Mouse (Mus musculus): ENCODE data around the gene Dock3. TPM values are rescaled to one million over a fixed set of nuclear protein-coding genes. Genes with fewer than 3 reads are reported as not detected.

The Dock3 gene
- total RNA-seq (2015) (1.2 TPM in 1 of 2 replicates, not detected in the other), total RNA-seq (2017) (not detected in 2 replicates)

DNA sequence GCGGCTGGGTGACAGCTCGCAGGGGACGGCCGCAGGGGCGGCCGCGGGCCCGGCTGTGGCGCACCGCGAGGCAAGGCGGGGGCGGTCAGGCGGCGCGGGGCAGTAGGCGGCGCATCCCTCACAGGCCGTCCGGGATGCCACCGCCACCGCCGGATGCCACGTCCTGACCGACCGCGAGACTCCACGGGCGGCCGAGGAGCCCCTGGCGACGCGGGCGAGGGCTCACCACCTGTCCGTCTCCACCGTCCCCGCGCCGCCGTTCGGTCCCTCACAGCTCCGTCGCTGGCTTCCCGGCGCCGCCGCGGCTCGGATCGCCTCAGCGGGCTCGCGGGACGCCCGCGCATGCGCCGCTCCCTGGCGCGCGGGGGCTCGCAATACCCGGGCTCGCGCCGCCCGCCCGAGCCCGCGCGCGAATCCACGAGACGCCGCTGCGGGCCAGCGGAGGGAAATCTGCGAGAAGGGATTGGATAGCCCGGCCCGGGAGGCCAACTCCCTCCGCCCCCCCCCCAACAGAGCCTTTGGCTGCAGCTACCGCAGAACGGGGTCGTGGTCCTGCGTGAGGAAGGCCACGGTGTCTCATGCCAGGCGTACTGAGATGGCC, at the start of gene Dock3:
Gene Dock3, minus strand, starts transcription at position 371 of the 601 bp plus-strand sequence.
- peak; percentile 44; the same call in 1 of the 2 replicates for ATAC-seq (replicated peaks; ENCODE audit: poor library complexity)

DNA sequence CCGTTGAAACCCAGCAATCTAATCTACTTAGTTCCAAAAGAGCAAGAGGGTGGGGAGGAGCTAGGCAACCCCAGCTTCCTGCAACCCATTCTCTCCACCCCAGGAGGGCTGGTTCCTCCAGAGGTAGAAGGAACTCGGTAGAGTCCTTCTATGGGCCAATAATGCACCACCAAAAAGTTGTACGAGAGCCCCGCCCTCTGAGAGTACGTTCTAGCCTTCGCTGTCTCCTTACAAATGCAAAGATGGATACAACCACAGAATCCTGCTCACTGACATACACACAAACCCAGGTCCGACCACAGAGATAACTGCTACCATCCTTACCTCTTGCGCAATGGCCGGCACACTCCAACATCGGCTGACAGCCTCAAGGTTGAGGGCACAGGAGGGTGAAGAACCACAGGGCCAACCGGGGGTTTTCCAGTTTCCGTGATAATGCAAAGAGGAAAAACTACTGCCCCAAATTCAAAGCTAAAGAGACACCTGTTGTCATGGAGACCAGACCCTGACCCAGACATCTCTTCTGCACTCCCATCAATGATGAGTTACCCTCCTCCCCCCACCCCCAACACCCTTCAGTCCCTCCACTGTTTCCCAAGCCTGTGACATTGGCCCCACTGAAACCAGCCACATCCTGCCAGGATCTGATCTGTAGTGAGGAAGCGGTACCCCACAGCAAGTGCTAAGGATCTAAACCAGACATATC, 48.8 kb upstream of the Dock3 start:
- peak; percentile 68 for ATAC-seq (replicated peaks; ENCODE audit: poor library complexity)

DNA sequence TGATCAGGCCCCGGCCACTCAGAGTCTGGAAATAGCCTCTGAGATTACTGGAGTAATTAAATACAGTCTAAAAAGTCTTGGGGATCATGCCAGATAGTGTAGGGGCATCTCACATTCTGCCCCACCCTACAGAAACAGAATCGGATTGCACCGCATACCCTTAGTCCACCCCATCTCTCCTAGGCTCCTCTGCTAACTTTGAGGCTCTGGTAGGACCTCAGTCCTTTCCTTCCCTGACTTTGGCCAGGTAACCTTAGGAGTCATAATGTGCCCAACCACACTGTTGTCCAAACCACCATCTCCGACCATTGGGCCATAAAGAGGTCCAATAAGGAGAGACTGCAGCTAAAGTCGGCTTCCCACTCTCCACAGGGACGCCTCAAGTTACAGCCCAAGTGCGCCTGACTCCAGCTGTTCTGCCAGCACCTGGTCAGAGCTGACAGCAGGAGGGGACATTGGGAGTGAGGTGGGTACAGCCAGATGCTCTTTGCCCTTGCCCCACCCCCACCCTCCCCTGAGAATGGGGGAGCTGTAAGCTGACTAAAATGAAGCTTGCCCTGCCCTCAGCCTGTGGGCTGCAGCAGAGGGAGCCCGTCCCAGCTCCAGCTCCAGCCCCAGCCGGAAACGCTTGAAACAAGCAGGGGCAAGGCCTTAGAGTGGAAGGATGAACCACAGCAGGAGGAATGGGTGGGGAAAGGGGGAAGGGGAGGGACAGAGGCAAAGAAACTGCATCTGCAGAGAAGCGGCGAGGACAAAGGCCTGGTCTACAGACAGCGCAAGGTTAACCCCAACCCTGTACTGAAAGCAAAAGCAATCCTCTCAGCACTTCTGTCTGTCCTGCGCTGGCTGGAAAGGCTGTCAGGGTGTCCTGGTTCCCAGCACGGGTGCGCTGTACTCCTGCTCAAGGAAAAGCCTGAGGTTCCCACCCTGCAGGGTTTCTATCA, 47.9 kb upstream of the Dock3 start:
- peak; percentile 30 for ATAC-seq (replicated peaks; ENCODE audit: poor library complexity)

DNA sequence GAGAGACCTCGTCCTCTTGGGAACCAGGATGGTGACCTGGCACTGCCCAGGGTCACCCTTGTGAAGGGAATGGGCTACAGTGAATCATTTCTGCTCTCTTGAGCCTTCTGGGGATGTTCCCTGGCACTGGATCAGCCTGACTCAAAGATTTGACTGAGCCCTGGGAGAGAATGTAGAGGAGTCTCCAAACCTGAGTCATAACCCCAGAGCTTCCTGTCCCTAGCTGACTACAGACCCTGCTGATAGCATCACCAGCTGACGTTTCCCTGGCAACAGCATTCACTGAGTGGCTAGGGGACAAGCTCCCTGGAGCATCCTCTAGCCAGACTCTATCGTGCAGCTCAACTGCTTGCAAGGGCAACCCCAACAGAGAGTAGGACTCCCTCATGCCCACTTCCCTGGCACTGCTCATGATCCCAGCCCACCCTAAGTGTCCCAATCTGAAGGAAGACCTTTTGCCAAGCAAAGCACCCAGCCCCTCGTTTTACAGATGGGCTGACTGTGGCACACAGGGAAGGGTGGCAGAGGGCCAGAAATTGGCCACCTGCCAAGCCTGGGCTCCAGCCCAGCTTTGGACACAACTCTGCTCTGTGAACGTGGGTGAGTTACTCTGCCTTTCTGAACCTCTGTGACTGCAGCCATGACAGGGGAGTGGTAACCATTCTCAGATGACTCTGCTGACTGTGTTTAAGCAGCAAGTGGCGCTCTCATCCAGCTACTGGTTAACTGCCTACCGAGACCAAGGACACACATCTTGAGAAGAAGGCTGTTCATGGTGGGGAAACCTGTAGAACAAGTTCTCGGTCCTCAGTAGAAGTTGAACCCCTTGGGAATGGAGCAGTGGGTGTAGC, 47.0 kb upstream of the Dock3 start:
- no peak for ATAC-seq (replicated peaks; ENCODE audit: poor library complexity)

DNA sequence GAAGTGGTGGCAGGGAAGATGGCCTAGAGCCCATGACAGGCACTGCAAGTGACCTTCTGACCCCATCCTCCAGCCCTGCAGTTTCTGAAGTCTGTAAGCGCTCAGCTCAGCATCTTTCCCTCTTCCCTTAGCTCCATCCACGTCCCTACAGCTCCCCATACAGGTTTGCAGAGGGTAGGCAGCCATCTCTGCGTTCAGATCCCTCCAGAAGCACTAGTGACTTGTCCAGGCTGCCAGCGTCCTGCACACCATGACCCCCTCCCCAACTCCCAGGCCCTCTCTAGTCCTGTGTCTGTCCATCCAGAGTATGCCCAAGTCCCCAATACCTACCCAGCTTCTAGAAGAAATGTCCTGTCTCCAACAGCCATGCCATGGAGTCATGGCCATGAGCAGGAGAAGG, 46.4 kb upstream of the Dock3 start:
- no peak for ATAC-seq (replicated peaks; ENCODE audit: poor library complexity)

DNA sequence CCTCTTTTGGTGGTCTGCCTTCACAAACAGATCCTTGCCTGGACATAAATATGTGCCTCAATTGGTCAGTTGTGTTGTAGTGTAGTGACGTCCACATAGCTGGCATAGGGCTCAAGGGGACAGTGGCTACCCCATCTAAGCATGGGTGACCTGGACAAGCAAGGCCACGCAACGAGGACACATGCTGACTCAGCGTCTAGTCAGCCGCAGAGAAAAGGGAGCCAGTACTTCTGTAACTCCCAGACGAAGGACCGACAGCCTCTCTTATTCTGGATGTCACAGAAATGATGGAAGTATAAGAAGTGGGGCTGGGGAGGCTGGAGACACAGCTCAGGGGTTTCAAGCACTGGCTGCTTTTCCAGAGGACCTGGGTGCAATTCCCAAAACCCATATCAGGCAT, 45.9 kb upstream of the Dock3 start:
- no peak for ATAC-seq (replicated peaks; ENCODE audit: poor library complexity)

DNA sequence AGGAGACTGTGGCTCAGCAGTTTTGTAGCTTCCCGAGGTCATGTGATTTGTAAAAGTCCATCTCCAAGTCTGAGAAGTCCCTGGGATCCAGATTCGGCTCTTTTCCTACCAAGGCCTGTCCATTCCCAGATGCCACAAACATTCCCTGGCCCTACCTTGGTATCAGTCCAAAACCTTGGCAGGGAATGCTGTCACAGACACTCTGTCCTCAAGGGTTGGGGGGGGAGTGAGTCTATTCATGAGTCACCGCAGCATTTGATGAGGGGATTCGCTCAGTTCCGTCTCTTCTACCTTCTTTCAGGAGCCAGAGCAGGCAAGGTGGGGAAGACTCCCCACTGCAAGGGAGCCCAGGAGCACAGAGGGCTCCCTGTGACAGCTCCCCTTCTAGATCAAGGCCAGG, 44.0 kb upstream of the Dock3 start:
- ATAC-seq (replicated peaks; ENCODE audit: poor library complexity): no peak

DNA sequence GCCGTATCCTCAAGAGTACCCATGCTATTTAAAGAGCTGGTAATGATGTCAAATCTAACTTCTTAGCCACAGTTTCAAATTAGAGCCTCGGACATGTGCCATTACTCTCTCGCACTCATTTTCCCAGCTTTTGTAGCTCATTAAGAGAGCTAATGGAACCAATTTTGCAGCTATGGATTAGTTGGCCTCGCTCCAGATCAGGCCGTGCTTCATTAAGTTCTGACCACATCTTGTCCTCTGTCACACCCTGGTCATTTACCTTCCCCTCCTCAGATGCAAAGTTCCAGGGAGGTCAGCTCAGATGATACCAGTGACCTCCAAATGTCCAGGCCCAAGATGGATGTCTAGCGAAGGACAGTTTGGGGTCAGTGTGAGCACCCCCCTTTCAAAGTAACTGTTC, 43.0 kb upstream of the Dock3 start:
- ATAC-seq (replicated peaks; ENCODE audit: poor library complexity): no peak

DNA sequence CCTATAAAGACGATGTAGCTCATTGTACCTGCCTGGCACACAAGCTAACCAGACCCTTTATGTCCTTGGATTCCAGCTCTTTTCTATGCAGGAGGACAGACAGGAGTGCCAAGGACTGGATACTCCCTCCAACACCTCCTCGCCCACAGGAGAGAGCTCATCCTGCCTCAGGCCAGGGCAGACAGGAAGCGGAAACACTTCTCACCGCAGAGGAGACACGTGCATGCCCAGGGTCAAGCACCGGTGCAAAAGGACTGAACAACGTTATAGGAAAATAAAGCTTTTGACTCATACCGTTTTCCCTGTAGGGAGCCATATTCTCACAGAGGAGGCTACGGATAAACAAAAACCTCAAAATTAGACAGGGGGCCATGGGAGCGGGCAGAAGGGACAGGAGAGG, 41.5 kb upstream of the Dock3 start:
- ATAC-seq (replicated peaks; ENCODE audit: poor library complexity): peak; percentile 52

DNA sequence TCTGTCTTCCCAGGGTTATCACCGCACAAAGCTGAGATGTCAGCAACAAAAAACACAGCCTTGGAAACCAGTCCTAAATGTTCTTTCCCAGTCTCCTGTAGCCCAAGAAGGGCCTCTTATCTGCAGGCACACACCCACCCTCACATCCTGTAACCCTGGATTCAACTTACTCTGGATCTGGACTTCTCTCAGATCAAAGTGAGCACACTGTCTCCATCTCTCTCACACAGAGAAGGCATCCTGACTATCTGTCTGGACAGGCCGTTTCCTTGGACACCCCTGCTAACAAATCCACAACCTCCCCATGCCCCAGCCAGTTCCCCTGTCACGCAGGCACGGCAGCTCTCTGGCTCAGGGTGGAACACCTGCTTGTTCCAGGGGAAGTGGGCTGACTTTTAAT, 40.6 kb upstream of the Dock3 start:
- ATAC-seq (replicated peaks; ENCODE audit: poor library complexity): peak; percentile 61

DNA sequence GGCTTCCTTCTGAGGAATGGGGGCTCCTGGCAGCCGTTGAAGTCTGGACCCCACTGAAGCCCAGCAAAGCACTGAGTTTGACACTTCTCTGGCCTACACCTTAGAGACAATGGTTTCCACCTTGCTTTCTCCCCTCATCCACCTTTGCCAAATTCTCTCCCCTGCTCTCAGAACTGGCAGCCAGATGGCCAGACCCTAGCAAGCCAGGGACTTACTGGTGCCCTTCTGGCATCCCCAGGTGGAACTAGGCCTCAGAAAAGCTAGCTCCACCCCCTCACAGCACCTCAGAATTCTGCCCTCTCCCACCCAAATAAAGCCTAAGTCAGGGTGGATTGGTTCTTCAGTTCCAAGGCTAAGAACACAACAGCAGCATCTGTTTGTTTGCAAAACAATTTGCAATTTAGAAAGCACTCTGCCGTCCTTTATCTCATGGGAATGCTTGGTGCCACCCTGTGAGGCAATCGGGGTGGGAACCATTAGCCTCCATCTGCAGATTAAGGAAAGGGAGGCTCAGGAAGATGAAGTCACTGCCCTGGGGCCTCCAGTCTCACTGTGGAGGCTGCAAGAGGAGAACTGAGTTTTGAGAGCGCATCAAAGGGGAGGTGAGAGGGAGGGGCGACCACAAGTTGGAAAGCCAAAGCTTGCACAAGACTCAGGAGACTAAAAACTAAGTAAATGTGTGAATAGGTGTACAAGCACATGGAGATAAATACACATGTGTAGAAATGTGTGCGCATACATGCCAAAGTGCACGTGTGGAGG, 39.6 kb upstream of the Dock3 start:
- ATAC-seq (replicated peaks; ENCODE audit: poor library complexity): peak; percentile 18; the same call in 1 of the 2 replicates

DNA sequence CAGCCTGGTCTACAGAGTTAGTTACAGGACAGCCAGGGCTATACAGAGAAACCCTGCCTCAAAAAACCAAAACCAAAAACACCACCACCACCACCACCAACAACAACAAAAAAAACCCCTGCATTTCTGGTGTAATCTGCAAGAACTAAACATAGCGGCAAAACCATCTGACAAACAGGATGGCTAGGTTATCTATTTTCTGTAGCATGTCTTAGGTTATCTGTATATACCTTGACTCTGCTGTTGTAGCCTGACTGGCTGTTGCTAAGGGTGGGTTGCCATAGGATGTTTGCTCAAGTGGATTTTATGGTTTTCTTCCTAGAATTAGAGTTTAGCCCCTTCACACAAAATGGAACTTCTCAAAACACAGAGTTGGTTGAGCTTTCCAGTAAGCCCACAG, 38.1 kb upstream of the Dock3 start:
- no peak for ATAC-seq (replicated peaks; ENCODE audit: poor library complexity)

DNA sequence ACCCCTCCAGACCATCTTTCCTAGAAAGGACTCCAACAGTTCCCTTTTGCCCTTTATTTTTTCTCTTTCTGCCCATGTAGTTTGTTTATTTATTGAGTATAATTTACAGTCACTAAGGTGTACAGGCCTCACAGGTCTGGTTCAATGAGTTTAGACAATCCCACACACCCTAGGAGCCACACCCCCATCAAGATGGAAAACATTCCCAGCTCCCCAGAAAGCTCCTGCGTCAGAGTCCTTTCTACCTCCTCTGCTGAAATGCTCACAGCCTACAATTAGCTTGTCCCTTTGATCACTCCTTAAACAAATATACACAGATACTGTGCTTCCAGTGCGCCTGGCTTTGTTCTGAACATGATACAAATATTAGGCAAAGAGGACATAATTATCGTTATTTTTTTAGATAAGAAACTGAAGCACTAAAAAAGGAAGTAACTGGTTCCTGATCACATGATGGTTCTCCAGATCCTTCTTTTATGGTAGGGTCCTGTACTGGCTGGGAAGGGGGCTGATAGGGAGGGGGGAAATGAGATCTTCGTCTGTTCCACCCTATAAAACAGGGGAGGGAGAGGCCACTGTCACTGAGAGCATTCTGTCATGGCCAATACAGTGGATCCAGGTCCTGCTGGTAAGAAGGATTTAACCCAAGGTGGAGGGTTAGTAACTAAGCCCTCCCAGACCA, 36.2 kb upstream of the Dock3 start:
- ATAC-seq (replicated peaks; ENCODE audit: poor library complexity): no peak

DNA sequence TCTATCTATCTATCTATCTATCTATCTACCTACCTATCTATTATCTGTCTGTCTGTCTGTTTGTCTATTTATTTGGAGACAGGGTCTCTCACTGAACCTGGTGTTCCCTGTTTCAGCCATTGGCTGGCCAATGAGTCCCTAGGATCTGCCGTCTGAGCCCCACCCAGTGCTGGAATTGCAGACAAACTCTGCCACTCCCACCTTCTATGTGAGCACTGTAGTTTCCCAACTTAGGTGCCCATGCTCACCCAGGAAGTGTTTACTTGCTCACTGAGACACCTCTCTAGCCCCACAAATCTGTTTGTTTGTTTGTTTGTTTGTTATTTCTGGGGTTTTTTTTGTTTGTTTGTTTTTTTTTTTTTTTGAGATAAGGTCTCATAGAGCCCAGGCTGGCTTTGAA, 35.3 kb upstream of the Dock3 start:
- ATAC-seq (replicated peaks; ENCODE audit: poor library complexity): no peak

DNA sequence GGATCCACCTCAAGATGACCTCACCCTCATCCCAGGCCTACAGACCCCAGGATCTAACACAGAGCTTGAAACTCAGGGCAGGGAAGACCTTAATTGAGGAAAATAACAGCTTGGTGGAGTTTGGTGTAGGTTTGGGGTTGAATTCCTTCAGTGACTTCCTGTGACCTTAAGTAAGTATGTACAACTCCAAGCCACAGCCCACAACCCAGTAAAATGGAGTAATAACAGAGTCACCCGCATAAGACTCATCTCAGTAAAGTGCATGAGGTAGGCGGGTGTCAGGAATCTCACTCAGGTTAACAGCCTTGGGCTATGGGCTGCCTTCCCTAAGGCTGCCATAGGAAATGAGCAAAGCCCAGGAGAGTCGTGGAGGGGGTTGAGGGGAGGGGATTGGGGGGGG, 33.0 kb upstream of the Dock3 start:
- ATAC-seq (replicated peaks; ENCODE audit: poor library complexity): no peak

DNA sequence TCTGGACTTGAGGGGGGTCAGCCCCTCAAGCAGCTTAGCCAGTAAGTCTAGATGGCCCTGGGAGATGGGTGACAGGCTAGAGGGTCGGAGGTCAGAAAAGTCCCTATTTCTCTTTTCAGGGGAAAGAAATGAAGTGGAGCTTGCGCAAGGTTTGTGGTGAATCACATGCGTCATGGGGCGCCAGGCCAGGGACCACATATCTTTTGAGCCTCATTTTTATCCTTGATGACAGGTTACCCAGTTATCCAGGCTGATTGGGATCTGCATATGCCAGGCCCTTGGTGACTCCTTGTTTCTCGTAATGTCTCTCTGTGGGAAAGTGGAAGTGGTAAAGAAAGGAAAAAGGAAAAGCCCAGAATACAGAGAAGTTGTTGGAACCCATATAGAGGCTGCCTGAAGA, 32.2 kb upstream of the Dock3 start:
- ATAC-seq (replicated peaks; ENCODE audit: poor library complexity): peak; percentile 54

DNA sequence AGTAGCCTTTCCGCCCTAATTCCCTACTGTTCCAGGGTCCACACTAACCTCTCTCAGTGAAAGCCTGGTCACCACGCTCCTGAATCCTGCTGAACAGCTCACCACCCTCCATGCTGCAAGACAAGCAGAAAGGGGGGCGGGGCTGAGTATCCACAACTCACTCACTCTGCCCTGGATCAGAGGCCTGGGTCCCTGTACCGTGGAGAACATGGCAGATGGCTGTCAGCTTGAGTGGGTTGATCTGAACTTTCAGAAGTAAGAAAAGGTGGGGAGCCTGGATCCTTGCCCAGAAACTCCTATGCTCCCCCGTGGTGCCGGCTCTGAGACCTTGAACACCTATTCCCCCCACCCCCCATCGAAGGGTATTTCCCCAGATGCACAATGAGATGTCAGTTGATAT, 30.7 kb upstream of the Dock3 start:
- no peak for ATAC-seq (replicated peaks; ENCODE audit: poor library complexity)

DNA sequence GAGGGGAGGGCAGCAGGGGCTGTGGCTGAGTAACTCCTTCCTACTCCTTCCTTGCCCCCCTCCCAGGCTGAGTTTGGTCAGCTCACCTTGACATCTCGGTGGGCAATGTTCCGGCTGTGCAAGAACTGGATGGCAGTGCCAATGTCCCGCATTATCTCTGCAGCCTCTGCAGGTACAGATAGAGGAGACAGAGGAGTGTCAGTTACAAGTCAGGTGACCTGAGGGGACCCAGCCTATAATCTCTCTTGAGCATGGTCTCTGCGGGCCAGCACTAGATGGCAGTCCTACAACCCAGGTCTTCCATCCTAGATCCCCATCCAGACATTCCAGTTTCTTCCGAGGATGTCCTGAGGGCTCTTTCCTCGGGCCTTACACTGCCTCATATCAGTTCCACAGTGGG, 30.1 kb upstream of the Dock3 start:
- ATAC-seq (replicated peaks; ENCODE audit: poor library complexity): no peak

DNA sequence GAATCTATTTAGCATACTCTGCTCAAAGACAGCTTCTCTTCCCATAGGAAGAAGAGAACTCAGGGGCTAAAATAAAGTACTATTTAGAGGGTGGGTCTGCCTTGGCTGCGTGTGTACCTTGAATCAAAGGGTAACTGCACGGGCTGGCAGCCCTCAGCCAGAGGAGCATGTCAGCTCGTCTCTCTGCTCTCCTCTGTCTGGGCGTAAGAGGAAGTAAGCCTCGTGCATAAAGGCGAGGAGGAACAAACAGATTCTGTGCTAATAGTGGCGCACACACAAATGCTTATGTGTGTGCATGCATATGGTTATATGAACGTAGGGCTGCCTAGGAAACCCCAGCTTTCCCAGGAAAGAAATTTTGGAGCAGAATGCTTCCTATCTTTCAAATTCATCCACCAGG, 29.1 kb upstream of the Dock3 start:
- peak; percentile 75 for ATAC-seq (replicated peaks; ENCODE audit: poor library complexity)

Data from megakaryocyte progenitor cell, adult 5-6 weeks (primary cell).